Mouse (Mus musculus): Measurements from ENCODE around the gene Tm7sf3. TPM values are rescaled to one million over a fixed set of nuclear protein-coding genes. Genes with fewer than 3 reads are reported as not detected.

Gene Tm7sf3
- polyA plus RNA-seq, 1 experiment, result 14.4 TPM

DNA sequence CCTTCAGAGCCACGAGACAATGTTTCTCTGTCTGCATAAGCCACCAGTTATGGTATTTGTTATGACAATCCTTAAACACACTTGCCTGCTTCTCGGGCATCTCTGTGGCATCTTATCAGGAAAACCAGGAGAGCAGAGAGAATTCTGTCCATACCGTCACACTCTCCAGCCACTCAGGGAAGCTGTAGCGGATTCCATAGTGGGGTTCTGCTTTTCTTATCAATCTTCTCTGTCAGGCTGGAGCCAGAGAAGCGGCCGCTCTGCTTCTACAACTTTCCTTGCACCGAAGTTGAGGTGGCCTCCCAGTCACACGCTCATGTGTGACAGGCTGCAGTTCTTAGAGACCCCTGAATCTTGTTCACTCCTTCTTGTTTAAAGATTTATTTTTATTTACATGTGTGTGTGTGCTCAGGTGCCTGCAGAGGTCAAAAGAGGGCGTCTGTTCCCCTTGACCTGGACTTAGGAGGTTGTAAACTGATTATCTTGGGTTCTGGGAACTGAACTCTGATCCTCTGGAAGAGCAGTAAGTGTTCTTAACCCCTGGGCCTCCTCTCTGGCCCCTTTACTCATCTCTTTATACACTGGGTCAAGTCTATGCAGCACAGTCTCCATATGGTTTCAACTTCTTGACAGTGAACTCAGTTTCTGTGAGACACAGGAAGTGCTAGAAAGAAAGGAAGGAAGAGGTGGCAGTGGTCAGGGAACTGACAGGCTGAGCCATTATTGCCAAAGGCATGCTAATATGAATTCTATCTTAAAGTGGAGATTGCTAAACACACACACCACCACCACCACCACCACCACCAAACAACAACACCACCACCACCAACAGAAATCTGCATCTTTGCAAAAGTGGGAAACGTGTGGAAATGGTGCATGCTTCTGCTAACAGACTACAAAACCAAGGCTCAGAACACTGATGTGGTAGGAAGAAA is 35.8 kb upstream of the Tm7sf3 start:
- no peaks in the 10 kb centered on the region for H3K27me3 ChIP-seq (ENCODE audit: control insufficient read depth, insufficient read depth, low read length)
- H3K27ac ChIP-seq (ENCODE audit: insufficient read depth, low read depth, low read length), result no peak overlapping the region
- H3K4me1 ChIP-seq (ENCODE audit: control insufficient read depth, insufficient read depth, insufficient read length, low read length), result peaks cover 5% of the 10 kb centered on the region; the same call in 1 of the 2 replicates
- TF ChIP-seq POLR2A (IDR thresholded peaks at IDR 0.05; ENCODE audit: low read depth, low read length) (no peak), CTCF (IDR thresholded peaks at IDR 0.05; ENCODE audit: extremely low read depth, insufficient read length, insufficient replicate concordance, low read depth, low read length) (no peak)
- H3K4me3 ChIP-seq (ENCODE audit: low read depth, low read length), result no peak overlapping the region
- H3K36me3 ChIP-seq (ENCODE audit: control insufficient read depth, insufficient read depth, low read length), result no peaks in the 10 kb centered on the region
- 44% methylated on average over 10 of the region's 10 CpGs for WGBS

DNA sequence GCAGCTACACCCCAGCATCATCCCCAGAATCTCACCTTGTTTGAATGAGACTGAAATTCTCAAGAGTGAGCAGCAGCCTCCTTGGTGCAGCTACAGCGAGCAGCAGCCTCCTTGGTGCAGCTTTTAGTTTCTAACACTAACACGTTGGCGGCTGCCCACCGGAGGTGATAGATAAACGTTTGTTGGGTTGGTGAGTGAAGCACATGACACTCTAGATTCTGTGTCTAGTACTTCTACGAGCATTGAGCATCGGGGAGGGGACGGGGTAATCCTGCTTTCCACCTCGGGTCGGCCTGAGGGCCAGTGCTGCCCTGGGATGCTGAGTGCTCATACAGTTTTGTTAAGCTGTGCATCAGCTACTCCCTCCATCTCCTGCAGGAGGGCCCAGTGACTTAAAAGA is 34.3 kb upstream of the Tm7sf3 start:
- WGBS, result 75% methylated on average over 10 of the region's 10 CpGs
- peaks cover 5% of the 10 kb centered on the region; the same call in 1 of the 2 replicates for H3K4me1 ChIP-seq (ENCODE audit: control insufficient read depth, insufficient read depth, insufficient read length, low read length)
- no peak overlapping the region for H3K4me3 ChIP-seq (ENCODE audit: low read depth, low read length)
- no peaks in the 10 kb centered on the region for H3K27me3 ChIP-seq (ENCODE audit: control insufficient read depth, insufficient read depth, low read length)
- H3K36me3 ChIP-seq (ENCODE audit: control insufficient read depth, insufficient read depth, low read length), result no peaks in the 10 kb centered on the region
- no peak overlapping the region for H3K27ac ChIP-seq (ENCODE audit: insufficient read depth, low read depth, low read length)
- no peak for TF ChIP-seq POLR2A (IDR thresholded peaks at IDR 0.05; ENCODE audit: low read depth, low read length)
- no peak for TF ChIP-seq CTCF (IDR thresholded peaks at IDR 0.05; ENCODE audit: extremely low read depth, insufficient read length, insufficient replicate concordance, low read depth, low read length)

DNA sequence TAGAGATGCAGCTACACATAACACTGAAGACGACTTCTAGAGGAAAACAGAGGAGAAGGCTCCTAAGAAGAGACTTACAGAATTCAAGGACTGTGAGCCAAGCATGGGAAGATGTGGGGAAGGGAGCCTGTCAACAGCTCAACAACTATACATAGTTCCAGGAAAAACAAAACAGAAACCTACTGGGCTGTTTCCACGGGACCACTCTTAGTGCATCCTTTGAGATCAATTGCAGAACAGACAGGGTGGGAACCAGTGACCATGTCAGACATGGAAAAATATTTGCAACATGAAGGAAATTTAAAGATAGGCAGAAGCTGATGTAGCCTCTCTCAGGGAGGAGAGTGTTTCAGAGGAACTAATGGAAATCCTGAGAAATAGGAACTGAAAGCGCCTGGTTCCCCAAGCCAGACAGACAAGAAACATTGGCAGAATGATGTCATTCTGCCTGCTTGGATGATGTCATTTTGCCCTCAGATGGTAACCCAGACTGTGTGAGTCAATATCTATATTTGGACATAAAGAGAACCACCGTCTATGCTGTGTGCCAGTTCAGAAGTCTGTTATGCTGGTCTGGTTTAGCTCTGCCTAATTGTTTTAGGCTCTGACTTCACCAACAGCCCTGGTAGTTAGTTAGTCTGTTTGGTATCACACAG is 32.4 kb upstream of the Tm7sf3 start:
- H3K4me1 ChIP-seq (ENCODE audit: control insufficient read depth, insufficient read depth, insufficient read length, low read length), result peaks cover 5% of the 10 kb centered on the region; the same call in 1 of the 2 replicates
- no peaks in the 10 kb centered on the region for H3K36me3 ChIP-seq (ENCODE audit: control insufficient read depth, insufficient read depth, low read length)
- H3K27ac ChIP-seq (ENCODE audit: insufficient read depth, low read depth, low read length), result peak overlapping the region; percentile 21; the same call in 1 of the 2 replicates
- WGBS, result 53% methylated on average over 4 of the region's 4 CpGs
- no peak overlapping the region for H3K4me3 ChIP-seq (ENCODE audit: low read depth, low read length)
- TF ChIP-seq POLR2A (IDR thresholded peaks at IDR 0.05; ENCODE audit: low read depth, low read length) (no peak), CTCF (IDR thresholded peaks at IDR 0.05; ENCODE audit: extremely low read depth, insufficient read length, insufficient replicate concordance, low read depth, low read length) (no peak)
- H3K27me3 ChIP-seq (ENCODE audit: control insufficient read depth, insufficient read depth, low read length), result no peaks in the 10 kb centered on the region

DNA sequence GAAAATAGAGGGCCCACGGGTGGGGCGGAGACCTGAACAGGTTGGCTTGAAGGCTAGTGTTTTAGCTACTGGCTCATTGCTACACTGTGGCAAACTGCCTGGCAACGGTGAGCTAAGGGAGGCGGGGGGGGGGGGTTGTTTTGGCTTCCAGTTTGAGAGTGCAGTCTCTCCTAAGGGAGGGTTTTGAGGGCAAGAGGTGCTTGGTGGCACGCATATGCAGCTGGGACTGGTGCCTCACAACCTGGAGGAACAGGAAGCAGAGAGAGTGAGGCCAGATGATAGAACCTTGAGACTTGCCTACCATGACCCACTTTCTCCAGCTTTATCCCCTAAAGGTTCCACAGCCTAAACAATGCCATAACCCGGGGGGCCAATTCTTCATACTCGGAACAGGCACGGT is 31.8 kb upstream of the Tm7sf3 start:
- H3K4me3 ChIP-seq (ENCODE audit: low read depth, low read length), result no peak overlapping the region
- H3K27ac ChIP-seq (ENCODE audit: insufficient read depth, low read depth, low read length), result peak overlapping the region; percentile 21; the same call in 1 of the 2 replicates
- no peaks in the 10 kb centered on the region for H3K27me3 ChIP-seq (ENCODE audit: control insufficient read depth, insufficient read depth, low read length)
- H3K4me1 ChIP-seq (ENCODE audit: control insufficient read depth, insufficient read depth, insufficient read length, low read length), result peaks cover 5% of the 10 kb centered on the region; the same call in 1 of the 2 replicates
- TF ChIP-seq CTCF (IDR thresholded peaks at IDR 0.05; ENCODE audit: extremely low read depth, insufficient read length, insufficient replicate concordance, low read depth, low read length), result no peak
- no peak for TF ChIP-seq POLR2A (IDR thresholded peaks at IDR 0.05; ENCODE audit: low read depth, low read length)
- 75% methylated on average over 8 of the region's 8 CpGs for WGBS
- no peaks in the 10 kb centered on the region for H3K36me3 ChIP-seq (ENCODE audit: control insufficient read depth, insufficient read depth, low read length)

DNA sequence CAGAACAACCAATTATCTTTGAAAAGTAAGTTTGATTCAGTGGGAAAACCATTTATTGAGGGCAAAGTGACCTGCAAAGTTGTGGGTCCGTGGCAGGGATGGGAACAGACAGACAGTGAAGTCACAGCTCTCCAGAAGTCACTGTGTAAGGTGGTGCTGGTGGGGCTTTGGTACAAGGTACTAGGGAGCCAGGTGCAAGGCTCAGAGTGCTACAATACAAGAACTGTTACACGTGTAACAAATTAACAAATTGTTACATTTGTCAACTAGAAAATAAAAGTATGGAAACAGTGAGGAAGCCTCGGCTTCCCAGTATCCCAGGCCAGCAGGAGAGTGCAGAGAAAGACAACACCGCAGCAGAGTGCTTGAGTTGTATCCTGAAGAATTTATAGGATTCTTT is 31.1 kb upstream of the Tm7sf3 start:
- no peaks in the 10 kb centered on the region for H3K36me3 ChIP-seq (ENCODE audit: control insufficient read depth, insufficient read depth, low read length)
- no peaks in the 10 kb centered on the region for H3K27me3 ChIP-seq (ENCODE audit: control insufficient read depth, insufficient read depth, low read length)
- H3K27ac ChIP-seq (ENCODE audit: insufficient read depth, low read depth, low read length), result no peak overlapping the region
- peaks cover 3% of the 10 kb centered on the region; the same call in 1 of the 2 replicates for H3K4me1 ChIP-seq (ENCODE audit: control insufficient read depth, insufficient read depth, insufficient read length, low read length)
- TF ChIP-seq CTCF (IDR thresholded peaks at IDR 0.05; ENCODE audit: extremely low read depth, insufficient read length, insufficient replicate concordance, low read depth, low read length), result no peak
- no peak for TF ChIP-seq POLR2A (IDR thresholded peaks at IDR 0.05; ENCODE audit: low read depth, low read length)
- no peak overlapping the region for H3K4me3 ChIP-seq (ENCODE audit: low read depth, low read length)
- WGBS, result 78% methylated on average over 4 of the region's 4 CpGs

DNA sequence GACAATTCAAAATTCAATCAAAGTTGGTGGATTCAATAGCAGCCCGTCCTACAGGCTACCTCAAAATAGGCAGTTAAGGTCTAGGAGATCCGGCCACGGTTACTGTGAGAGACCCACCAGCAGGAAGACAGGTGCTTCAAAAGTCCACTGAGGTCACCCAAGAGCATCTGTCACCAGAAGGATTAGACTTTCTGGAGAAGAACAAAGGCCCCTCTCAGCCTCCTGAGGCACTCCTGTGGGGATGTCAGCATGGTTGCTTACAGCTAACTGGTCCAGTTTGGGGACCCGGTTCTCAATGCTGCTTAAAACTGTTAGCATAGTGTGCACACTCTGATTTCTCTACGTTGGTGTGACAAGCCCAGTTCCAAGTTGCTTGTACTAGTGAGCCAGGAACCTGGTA is 29.5 kb upstream of the Tm7sf3 start:
- H3K36me3 ChIP-seq (ENCODE audit: control insufficient read depth, insufficient read depth, low read length), result no peaks in the 10 kb centered on the region
- H3K4me3 ChIP-seq (ENCODE audit: low read depth, low read length), result no peak overlapping the region
- WGBS, result 70% methylated on average over 5 of the region's 5 CpGs
- TF ChIP-seq CTCF (IDR thresholded peaks at IDR 0.05; ENCODE audit: extremely low read depth, insufficient read length, insufficient replicate concordance, low read depth, low read length), result no peak
- no peak for TF ChIP-seq POLR2A (IDR thresholded peaks at IDR 0.05; ENCODE audit: low read depth, low read length)
- H3K27me3 ChIP-seq (ENCODE audit: control insufficient read depth, insufficient read depth, low read length), result no peaks in the 10 kb centered on the region
- H3K27ac ChIP-seq (ENCODE audit: insufficient read depth, low read depth, low read length), result no peak overlapping the region
- H3K4me1 ChIP-seq (ENCODE audit: control insufficient read depth, insufficient read depth, insufficient read length, low read length), result no peaks in the 10 kb centered on the region

All from small intestine, adult 2 months (tissue).